Mouse (Mus musculus) lung, postnatal 0 days (tissue): Measurements from ENCODE around the gene Ifnar1. TPM values are rescaled to one million over a fixed set of nuclear protein-coding genes. Genes with fewer than 3 reads are reported as not detected.
"Not testable (repeated sequence)": the region's sequence is repeated elsewhere in the genome, so short reads cannot be mapped to it uniquely, and the experiment has no call there.

Source experiments
- ATAC-seq: fragments of 200-750 bp; cut with Nextera tagmentation; 2 replicates; pipeline ENCODE4 v1.8.0; 2017; ENCODE audit warnings: moderate library complexity
- DNase-seq: peaks from one replicate; pipeline ENCODE4 v3.0.0-alpha.2; 2016; ENCODE audit warnings: low spot score
- H3K27ac ChIP-seq: fragments of 300-500 bp; sonication (generic); 2 replicates; pipeline ENCODE4 v1.5.1; 2014; ENCODE audit warnings: antibody characterized with exemption, mild to moderate bottlenecking, low read length, mixed read lengths
- H3K27me3 ChIP-seq: fragments of 300-500 bp; sonication (generic); replicated peaks from 2 replicates; pipeline ENCODE4 v1.6.1; 2014; ENCODE audit warnings: low read length, mixed read lengths; ENCODE audit not compliant: insufficient read depth
- H3K36me3 ChIP-seq: fragments of 300-500 bp; sonication (generic); 2 replicates; pipeline ENCODE4 v1.6.1; 2014; ENCODE audit warnings: low read length, mixed read lengths; ENCODE audit not compliant: insufficient read depth
- H3K4me1 ChIP-seq: fragments of 300-500 bp; sonication (generic); 2 replicates; pipeline ENCODE4 v1.6.1; 2014; ENCODE audit warnings: antibody characterized with exemption, low read depth, low read length, mixed read lengths; ENCODE audit not compliant: insufficient read depth
- H3K4me2 ChIP-seq: fragments of 300-500 bp; sonication (generic); replicated peaks from 2 replicates; pipeline ENCODE4 v1.6.1; 2014; ENCODE audit warnings: low read depth, mild to moderate bottlenecking, low read length, moderate library complexity, mixed read lengths
- H3K4me3 ChIP-seq: fragments of 300-500 bp; sonication (generic); 2 replicates; pipeline ENCODE4 v1.5.1; 2014; ENCODE audit warnings: low read depth, low read length
- H3K9ac ChIP-seq: fragments of 300-500 bp; sonication (generic); replicated peaks from 2 replicates; pipeline ENCODE4 v1.6.1; 2014; ENCODE audit warnings: low read depth, mild to moderate bottlenecking
- H3K9me3 ChIP-seq: fragments of 300-500 bp; sonication (generic); 2 replicates; pipeline ENCODE4 v1.6.1; 2016; ENCODE audit warnings: low read length, mixed read lengths
- CTCF ChIP-seq: IDR thresholded peaks from 2 replicates; pipeline ENCODE4 v1.5.1; 2016; ENCODE audit warnings: antibody characterized with exemption, mild to moderate bottlenecking
- EP300 ChIP-seq: IDR thresholded peaks from 2 replicates; pipeline ENCODE4 v1.6.1; 2016; ENCODE audit warnings: antibody characterized with exemption, mild to moderate bottlenecking, control low read depth
- WGBS: fragments of 180-500 bp; shearing (Covaris S2); extraction: QIAGEN DNeasy Blood & Tissue Kit; methylation state at CpG from one replicate; pipeline ENCODE4 v1.1.7; 2014; 5-methylcytosine and 5-hydroxymethylcytosine counted together
- polyA plus RNA-seq: library from polyadenylated mRNA; unstranded; fragments of >200 nt; fragmentation: Nextera tagmentation; extraction: Ambion mirVana; gene quantifications from 2 replicates; pipeline ENCODE4 v1.2.1, GENCODE M21; 2015

The Ifnar1 gene
- polyA plus RNA-seq = 40.3 and 44.9 TPM in 2 replicates

- Histone ChIP-seq H3K27ac (peak within 1 kb of the TSS; percentile 96), H3K9ac (peak within 1 kb of the TSS; percentile 75), H3K4me3 (peak within 1 kb of the TSS; percentile 76), H3K4me2 (peak within 1 kb of the TSS; percentile 76), H3K36me3 (peaks cover 3% of the 10 kb centered on the region; the same call in 1 of the 2 replicates), H3K4me1 (0 out of 2 replicates have a peak, but pooled peaks cover 10% of the 10 kb centered on the region), H3K27me3 (no peaks in the 10 kb centered on the region), H3K9me3 (no peaks in the 10 kb centered on the region)
- ATAC-seq (peak; percentile 99), DNase-seq (peak; percentile 100)
- under 1% methylated on average over 59 of the region's 68 CpGs for WGBS
- TF ChIP-seq EP300 = peak; percentile 76
- TF ChIP-seq CTCF = peak; percentile 27
Observed at GRCm38 (mm10) chr16:91484808-91485700, at the start of gene Ifnar1. Ifnar1 (plus strand) TSS chr16:91485238.

DNA sequence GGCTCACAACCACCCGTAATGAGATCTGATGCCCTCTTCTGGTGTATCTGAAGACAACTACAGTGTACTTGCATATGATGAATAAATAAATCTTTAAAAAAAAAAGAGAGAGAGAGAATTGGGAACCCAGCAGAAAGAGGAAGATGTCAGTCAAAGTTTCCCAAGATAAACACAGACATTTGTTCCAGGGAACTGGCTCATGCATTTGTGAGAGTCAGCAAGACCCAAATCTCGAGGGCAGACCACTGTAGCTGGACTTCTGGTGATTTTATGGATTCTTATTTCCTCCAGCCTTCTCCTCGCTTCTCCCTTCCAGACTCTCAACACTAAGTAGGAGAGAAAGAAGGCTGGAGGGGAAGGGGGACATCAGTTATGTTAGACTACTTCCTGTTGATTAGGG is 47.0 kb upstream of the Ifnar1 start:
- Histone ChIP-seq H3K4me2 (no peak overlapping the region), H3K27ac (no peak overlapping the region), H3K4me1 (peaks cover 3% of the 10 kb centered on the region; the same call in 1 of the 2 replicates), H3K36me3 (no peaks in the 10 kb centered on the region), H3K4me3 (no peak overlapping the region), H3K27me3 (no peaks in the 10 kb centered on the region), H3K9ac (no peak overlapping the region), H3K9me3 (no peaks in the 10 kb centered on the region)
- TF ChIP-seq CTCF = no peak
- no peak for TF ChIP-seq EP300
- DNase-seq (no peak), ATAC-seq (no peak)
- 63% methylated on average over 3 of the region's 3 CpGs for WGBS

- not testable (repeated sequence) for H3K27ac ChIP-seq, H3K9ac ChIP-seq, DNase-seq, H3K27me3 ChIP-seq, H3K36me3 ChIP-seq, H3K4me2 ChIP-seq, H3K4me3 ChIP-seq, ATAC-seq, H3K9me3 ChIP-seq, H3K4me1 ChIP-seq
- WGBS = 80% methylated on average over 1 of the region's 1 CpGs
Observed at GRCm38 (mm10) chr16:91438599-91438998, 46.4 kb upstream of the Ifnar1 start.

- Histone ChIP-seq H3K9ac (no peak overlapping the region), H3K36me3 (no peaks in the 10 kb centered on the region), H3K27me3 (no peaks in the 10 kb centered on the region), H3K9me3 (no peaks in the 10 kb centered on the region), H3K4me3 (no peak overlapping the region), H3K4me1 (peaks cover 3% of the 10 kb centered on the region; the same call in 1 of the 2 replicates), H3K27ac (peak overlapping the region; percentile 43; the same call in 1 of the 2 replicates), H3K4me2 (no peak overlapping the region)
- ATAC-seq (peak; percentile 96), DNase-seq (peak; percentile 88)
- TF ChIP-seq CTCF (peak; percentile 67), EP300 (peak; percentile 26; the same call in 1 of the 2 replicates)
- 9% methylated on average over 7 of the region's 7 CpGs for WGBS
Observed at GRCm38 (mm10) chr16:91441366-91441765, 43.7 kb upstream of the Ifnar1 start.

DNA sequence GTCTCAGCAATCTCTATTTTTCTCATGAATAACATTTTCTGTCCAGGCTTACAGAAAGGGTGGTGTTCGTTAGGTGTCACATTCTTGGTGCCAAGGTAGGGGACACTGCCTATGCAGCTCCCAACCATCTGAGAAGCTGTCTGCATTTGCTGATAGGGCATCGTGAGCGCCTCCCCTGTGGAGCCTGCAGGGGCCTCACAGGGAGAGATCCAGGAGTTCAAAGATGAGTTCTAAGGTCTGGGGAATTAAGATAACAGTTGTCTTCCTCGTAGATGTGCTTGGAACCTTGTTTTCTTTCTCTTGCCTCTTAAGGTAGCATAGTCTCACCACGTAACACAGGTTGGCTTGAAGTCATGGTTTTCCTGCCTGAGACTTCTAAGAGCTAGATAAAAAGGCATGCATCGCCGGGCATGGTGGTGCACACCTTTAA is 43.2 kb upstream of the Ifnar1 start:
- Histone ChIP-seq H3K36me3 (no peaks in the 10 kb centered on the region), H3K27ac (peak overlapping the region; percentile 39; the same call in 1 of the 2 replicates), H3K4me2 (no peak overlapping the region), H3K4me1 (peaks cover 3% of the 10 kb centered on the region; the same call in 1 of the 2 replicates), H3K9me3 (no peaks in the 10 kb centered on the region), H3K4me3 (no peak overlapping the region), H3K27me3 (no peaks in the 10 kb centered on the region), H3K9ac (no peak overlapping the region)
- TF ChIP-seq EP300 (no peak), CTCF (no peak)
- 56% methylated on average over 7 of the region's 7 CpGs for WGBS
- ATAC-seq (peak; percentile 61), DNase-seq (no peak)

GRCm38 (mm10) chr16:91442446-91442845 is 42.6 kb upstream of the Ifnar1 start:
- Histone ChIP-seq H3K4me1 (peaks cover 3% of the 10 kb centered on the region; the same call in 1 of the 2 replicates), H3K4me2 (no peak overlapping the region), H3K27me3 (no peaks in the 10 kb centered on the region), H3K4me3 (no peak overlapping the region), H3K9ac (no peak overlapping the region), H3K27ac (no peak overlapping the region), H3K9me3 (no peaks in the 10 kb centered on the region), H3K36me3 (no peaks in the 10 kb centered on the region)
- DNase-seq (no peak), ATAC-seq (no peak)
- TF ChIP-seq CTCF = no peak
- no peak for TF ChIP-seq EP300
- WGBS = 62% methylated on average over 4 of the region's 4 CpGs
